Mouse (Mus musculus) thymus, postnatal 14 days (tissue): ENCODE measurements around the gene Mfge8.

Source experiments
- DNase-seq: peaks from one replicate; pipeline ENCODE4 v3.0.0; 2021

Mfge8 gene

GRCm38 (mm10) chr7:79129883-79130282, 19.0 kb downstream of the Mfge8 start:
- no peak for DNase-seq

- DNase-seq, result no peak
These were observed 25.4 kb downstream of the Mfge8 start for GRCm38 (mm10) chr7:79123465-79123864.

GRCm38 (mm10) chr7:79113848-79114247, 35.0 kb downstream of the Mfge8 start:
- DNase-seq, result no peak

- no peak for DNase-seq
These were observed 52.4 kb downstream of the Mfge8 start for GRCm38 (mm10) chr7:79096492-79096891.

GRCm38 (mm10) chr7:79089111-79089510, 59.7 kb downstream of the Mfge8 start:
- DNase-seq, result peak; percentile 26
